Mouse (Mus musculus) heart, adult 2 months (tissue): ENCODE measurements at regions not wholly inside any gene's neighbourhood (a gene's known extent, or its start where the extent isn't known, plus 50 kb on each side); places are given as distances from the start of the nearest gene placed in this dataset.

Source experiments
- CTCF ChIP-seq: fragments of 200-600 bp; IDR thresholded peaks from 2 replicates; pipeline ENCODE4 v1.8.1; 2022; ENCODE audit warnings: antibody characterized with exemption, mild to moderate bottlenecking, moderate library complexity
- EP300 ChIP-seq: fragments of 200-500 bp; IDR thresholded peaks from 2 replicates; pipeline ENCODE4 v1.6.1; 2011; ENCODE audit warnings: low read depth, low read length, control low read depth; ENCODE audit not compliant: insufficient read depth
- POLR2A ChIP-seq: fragments of 200-500 bp; IDR thresholded peaks from 2 replicates; pipeline ENCODE4 v1.6.1; 2011; ENCODE audit warnings: mild to moderate bottlenecking, low read depth, low read length, control low read depth; ENCODE audit not compliant: insufficient read depth

DNA sequence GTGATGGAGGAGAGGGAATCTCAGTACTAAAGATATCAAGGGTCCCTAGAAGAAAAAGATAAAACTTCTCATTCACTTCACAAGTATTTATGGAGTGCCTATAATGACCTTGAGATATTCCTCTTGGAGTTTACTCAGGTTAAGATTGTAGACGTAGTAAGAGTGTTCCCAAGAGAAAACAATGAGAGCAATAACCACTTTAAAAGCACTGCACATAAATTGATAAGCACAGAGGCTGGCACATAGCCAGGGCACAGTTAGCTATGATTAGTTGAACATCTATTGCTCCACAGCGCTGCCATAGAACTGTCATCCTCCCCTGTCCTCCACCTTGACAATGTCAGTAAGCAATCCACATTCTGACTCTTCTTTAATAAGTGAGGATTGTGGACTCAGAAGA is 389.8 kb upstream of the Dynlrb2 start:
- TF ChIP-seq POLR2A: no peak
- no peak for TF ChIP-seq EP300
- TF ChIP-seq CTCF: no peak
